24 mouse cellular contexts compared by ENCODE assay signal in genomic region chr16:12217289-12218150, GRCm38 (mm10).
DNase-seq lines count a peak whose midpoint lies in the region; ATAC-seq and TF ChIP-seq lines count a peak whose summit lies in the region.
"Had no signal": no experiment of that assay in that cellular context is flagged by ENCODE, and none has a peak within 500 bp of the region (broad histone marks: within the 10 kb centered on the region; RNA-seq: fewer than 3 reads in every experiment).

No protein-coding gene starts in this region.

- WGBS in hindbrain, embryonic 12.5 days = 66% methylated on average over 13 of the region's 13 CpGs
- 61% methylated on average over 13 of the region's 13 CpGs for WGBS in hindbrain, postnatal 0 days
- 26% methylated on average over 13 of the region's 13 CpGs for WGBS in forebrain, embryonic 16.5 days
- WGBS in midbrain, embryonic 16.5 days = 47% methylated on average over 13 of the region's 13 CpGs

- TF ChIP-seq CTCF in hindbrain, postnatal 0 days (IDR thresholded peaks at IDR 0.05; ENCODE audit: low read depth) = no peak
- no peak for TF ChIP-seq CTCF in brain, embryonic 14.5 days (IDR thresholded peaks at IDR 0.05; ENCODE audit: borderline replicate concordance, extremely low read depth, insufficient read depth, insufficient read length)

- H3K4me2 ChIP-seq in hindbrain, embryonic 12.5 days (replicated peaks) = no peak overlapping the region
- H3K4me2 ChIP-seq in hindbrain, postnatal 0 days (ENCODE audit: low read depth, low read length) = no peak overlapping the region; the same call in 1 of the 2 replicates
- no peak overlapping the region for H3K4me2 ChIP-seq in forebrain, embryonic 16.5 days (ENCODE audit: low read length)
- no peak overlapping the region for H3K4me2 ChIP-seq in midbrain, embryonic 16.5 days (ENCODE audit: low read length)
- H3K4me2 ChIP-seq: heart, embryonic 11.5 days had no signal

- peak; percentile 77 for ATAC-seq in hindbrain, embryonic 12.5 days (ENCODE audit: low FRiP score)
- ATAC-seq in hindbrain, postnatal 0 days = no peak
- peak; percentile 59 for ATAC-seq in forebrain, embryonic 16.5 days
- peak; percentile 71 for ATAC-seq in midbrain, embryonic 16.5 days
- ATAC-seq: activated CD4-positive, CD25-positive, alpha-beta regulatory T cell, adult 4 months; inflammation-experienced regulatory T-cells, adult 6 months; liver, postnatal 0 days had no signal

- no peaks in the 10 kb centered on the region for H3K36me3 ChIP-seq in hindbrain, embryonic 12.5 days
- no peaks in the 10 kb centered on the region for H3K36me3 ChIP-seq in hindbrain, postnatal 0 days (ENCODE audit: insufficient read depth, low read length)
- H3K36me3 ChIP-seq in forebrain, embryonic 16.5 days (ENCODE audit: control insufficient read depth, insufficient read depth) = no peaks in the 10 kb centered on the region
- no peaks in the 10 kb centered on the region for H3K36me3 ChIP-seq in midbrain, embryonic 16.5 days (ENCODE audit: control insufficient read depth, insufficient read depth, low read length)
- H3K36me3 ChIP-seq: embryonic facial prominence, embryonic 10.5 days; G1E; limb, embryonic 10.5 days had no signal

- no peak overlapping the region for H3K4me3 ChIP-seq in hindbrain, embryonic 12.5 days
- no peak overlapping the region for H3K4me3 ChIP-seq in hindbrain, postnatal 0 days (ENCODE audit: low read length)
- H3K4me3 ChIP-seq in forebrain, embryonic 16.5 days (replicated peaks; ENCODE audit: low read length) = no peak overlapping the region
- H3K4me3 ChIP-seq in midbrain, embryonic 16.5 days (ENCODE audit: low read depth, low read length) = no peak overlapping the region
- H3K4me3 ChIP-seq: embryonic facial prominence, embryonic 10.5 days; left cerebral cortex, adult 2 months; limb, embryonic 10.5 days; myocyte had no signal

- no peaks in the 10 kb centered on the region for H3K27me3 ChIP-seq in hindbrain, embryonic 12.5 days
- H3K27me3 ChIP-seq in hindbrain, postnatal 0 days (ENCODE audit: insufficient read depth, low read length) = no peaks in the 10 kb centered on the region
- H3K27me3 ChIP-seq in forebrain, embryonic 16.5 days (replicated peaks; ENCODE audit: control insufficient read depth, insufficient read depth, low read length) = no peaks in the 10 kb centered on the region
- H3K27me3 ChIP-seq in midbrain, embryonic 16.5 days (ENCODE audit: control insufficient read depth, insufficient read depth, low read depth, low read length) = no peaks in the 10 kb centered on the region

- no peaks in the 10 kb centered on the region for H3K9me3 ChIP-seq in hindbrain, embryonic 12.5 days (replicated peaks)
- H3K9me3 ChIP-seq in hindbrain, postnatal 0 days (ENCODE audit: low read length) = no peaks in the 10 kb centered on the region
- H3K9me3 ChIP-seq in forebrain, embryonic 16.5 days (ENCODE audit: control insufficient read depth, low read length) = no peaks in the 10 kb centered on the region
- no peaks in the 10 kb centered on the region for H3K9me3 ChIP-seq in midbrain, embryonic 16.5 days (replicated peaks; ENCODE audit: control insufficient read depth, low read length, poor library complexity, severe bottlenecking)
- H3K9me3 ChIP-seq: embryonic facial prominence, embryonic 10.5 days; G1E; limb, embryonic 10.5 days had no signal

- DNase-seq in hindbrain, postnatal 0 days (ENCODE audit: low spot score) = no peak
- DNase-seq in brain, embryonic 14.5 days (ENCODE audit: low read depth) = peak; percentile 75
- no peak for DNase-seq in heart, postnatal 4 days
- DNase-seq in left cerebral cortex, postnatal 10 days (ENCODE audit: extremely low spot score in 1 of 2, low spot score in 2 of 2) = no peak
- DNase-seq: adrenal gland, postnatal 25 days; cerebellum, adult 8-10 months; heart, postnatal 10 days; kidney, adult 2 months; kidney, postnatal 14 days; liver, postnatal 0 days; lung, postnatal 10 days; spleen, adult 18-20 months; thymus, postnatal 25 days had no signal

- TF ChIP-seq POLR2A in brain, embryonic 14.5 days (IDR thresholded peaks at IDR 0.05; ENCODE audit: borderline replicate concordance, extremely low read depth, insufficient read depth, insufficient read length, poor library complexity, severe bottlenecking) = no peak

- H3K27ac ChIP-seq in hindbrain, embryonic 12.5 days = peak overlapping the region; percentile 68; the same call in 1 of the 2 replicates
- no peak overlapping the region for H3K27ac ChIP-seq in hindbrain, postnatal 0 days
- no peak overlapping the region for H3K27ac ChIP-seq in forebrain, embryonic 16.5 days (ENCODE audit: low read length)
- H3K27ac ChIP-seq in midbrain, embryonic 16.5 days (ENCODE audit: low read length) = no peak overlapping the region
- H3K27ac ChIP-seq: embryonic facial prominence, embryonic 10.5 days; left cerebral cortex, adult 2 months; limb, embryonic 10.5 days had no signal

- no peak overlapping the region for H3K9ac ChIP-seq in hindbrain, embryonic 12.5 days
- no peak overlapping the region for H3K9ac ChIP-seq in hindbrain, postnatal 0 days (replicated peaks; ENCODE audit: low read length)
- H3K9ac ChIP-seq in forebrain, embryonic 16.5 days (replicated peaks; ENCODE audit: low read depth, low read length) = no peak overlapping the region
- H3K9ac ChIP-seq in midbrain, embryonic 16.5 days (ENCODE audit: low read depth, low read length) = no peak overlapping the region
- H3K9ac ChIP-seq: liver, postnatal 0 days had no signal

- intact Hi-C loops in left cerebral cortex, postnatal 10 days (cut with DNase I) = no loop called here

- H3K4me1 ChIP-seq in hindbrain, embryonic 12.5 days = 0 out of 2 replicates have a peak, but pooled peaks cover 6% of the 10 kb centered on the region
- H3K4me1 ChIP-seq in hindbrain, postnatal 0 days (ENCODE audit: insufficient read depth, low read length) = no peaks in the 10 kb centered on the region; the same call in 1 of the 2 replicates
- peaks cover 10% of the 10 kb centered on the region; the same call in 1 of the 2 replicates for H3K4me1 ChIP-seq in forebrain, embryonic 16.5 days (replicated peaks; ENCODE audit: control insufficient read depth, insufficient read depth, low read length)
- H3K4me1 ChIP-seq in midbrain, embryonic 16.5 days (ENCODE audit: control insufficient read depth, insufficient read depth, low read length) = peaks cover 6% of the 10 kb centered on the region
- H3K4me1 ChIP-seq: embryonic facial prominence, embryonic 10.5 days; limb, embryonic 10.5 days had no signal
